Mouse (Mus musculus): ENCODE measurements around the gene Nrgn.

DNA sequence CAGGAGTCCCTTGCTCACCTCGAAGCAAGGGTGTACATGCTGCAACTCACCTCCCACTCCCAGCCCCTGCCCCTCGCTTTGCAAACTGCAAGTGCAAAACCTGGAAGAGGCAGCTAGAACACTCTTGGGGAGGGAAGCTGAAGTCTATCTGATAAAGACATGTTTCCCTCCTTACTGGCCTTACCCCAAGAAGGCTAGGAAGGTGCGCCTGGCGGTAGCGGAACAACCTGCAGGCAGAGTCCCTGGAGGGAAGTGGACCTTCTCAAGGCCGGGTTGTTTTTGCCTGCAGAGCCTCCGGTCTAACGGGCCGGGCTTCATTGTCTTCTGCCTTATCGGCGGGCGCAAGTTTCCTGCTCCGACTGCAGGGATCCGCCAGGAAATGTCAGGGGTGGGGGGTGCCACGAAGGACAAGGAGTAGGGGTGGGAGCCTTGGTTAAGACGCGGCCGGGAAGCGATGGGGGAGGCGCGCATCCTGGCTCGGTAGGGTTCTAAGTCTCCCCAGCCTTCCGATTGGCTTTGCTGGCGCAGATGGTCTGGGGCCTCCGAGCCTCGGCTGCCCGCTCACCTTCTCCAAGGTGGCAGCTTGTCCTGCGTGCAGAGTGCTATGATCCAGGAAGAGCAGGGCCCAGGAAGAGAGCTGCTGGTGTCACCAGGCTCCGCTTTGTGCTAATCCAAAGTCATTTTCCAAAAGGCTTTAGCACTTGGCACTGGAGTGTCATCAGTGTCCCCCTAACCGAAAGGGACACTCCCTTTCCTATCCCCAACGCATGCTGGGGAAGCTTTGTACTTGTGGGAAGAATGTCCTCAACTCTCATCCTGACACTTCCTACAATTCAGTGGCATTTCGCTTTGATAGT, 22.4 kb downstream of the Nrgn start:
- TF ChIP-seq POLR2A (IDR thresholded peaks at IDR 0.05; ENCODE audit: borderline replicate concordance, insufficient read depth, low read length) (no peak), CTCF (IDR thresholded peaks at IDR 0.05; ENCODE audit: borderline replicate concordance, insufficient read depth, low read depth, low read length) (peak; percentile 14; the same call in 1 of the 2 replicates)

All from cerebellum, adult 2 months (tissue).